Mouse (Mus musculus) right cerebral cortex, postnatal 14 days (tissue): ENCODE results near the gene Cpt1b.
"Not testable (repeated sequence)": the region's sequence is repeated elsewhere in the genome, so short reads cannot be mapped to it uniquely, and the experiment has no call there.

Experiments
- DNase-seq: peaks from one replicate; pipeline ENCODE4 v3.0.0; 2022

Cpt1b gene

DNA sequence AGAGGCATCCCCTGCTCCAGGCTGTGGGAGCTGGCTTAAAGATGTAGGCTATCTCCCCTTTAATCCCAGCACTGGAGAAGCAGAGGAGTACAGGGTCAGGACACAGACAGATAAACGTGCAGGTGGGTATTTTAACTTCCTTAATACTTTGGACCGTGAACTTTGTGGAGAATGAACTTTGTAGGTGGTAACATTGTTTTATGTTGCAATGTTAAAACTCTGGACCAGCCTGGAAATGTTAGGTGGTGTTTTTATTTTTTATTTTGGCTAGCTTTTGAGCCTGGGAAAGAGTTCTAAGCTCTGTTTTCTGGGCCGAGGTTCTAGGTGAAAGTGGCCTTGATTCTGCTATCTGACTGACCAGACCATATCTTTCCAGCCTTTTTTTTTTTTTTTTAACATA lies 5.6 kb upstream of the Cpt1b start:
- DNase-seq, result no peak

DNA sequence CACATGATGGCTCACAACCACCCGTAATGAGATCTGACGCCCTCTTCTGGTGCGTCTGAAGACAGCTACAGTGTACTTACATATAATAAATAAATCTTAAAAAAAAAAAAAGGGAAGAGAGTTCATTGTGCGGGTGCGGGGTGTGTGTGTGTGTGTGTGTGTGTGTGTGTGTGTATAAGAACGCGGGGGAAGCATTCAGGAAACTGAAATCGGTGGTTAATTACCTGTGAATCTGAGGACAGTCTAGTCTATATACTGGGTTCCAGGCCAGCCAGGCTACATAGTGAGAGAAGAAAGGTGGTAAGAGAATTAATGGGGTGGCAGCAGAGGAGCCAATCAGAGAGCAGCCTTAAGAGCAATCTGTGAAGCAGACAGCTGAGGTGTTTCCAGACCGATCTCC lies 5.1 kb upstream of the Cpt1b start:
- not testable (repeated sequence) for DNase-seq

DNA sequence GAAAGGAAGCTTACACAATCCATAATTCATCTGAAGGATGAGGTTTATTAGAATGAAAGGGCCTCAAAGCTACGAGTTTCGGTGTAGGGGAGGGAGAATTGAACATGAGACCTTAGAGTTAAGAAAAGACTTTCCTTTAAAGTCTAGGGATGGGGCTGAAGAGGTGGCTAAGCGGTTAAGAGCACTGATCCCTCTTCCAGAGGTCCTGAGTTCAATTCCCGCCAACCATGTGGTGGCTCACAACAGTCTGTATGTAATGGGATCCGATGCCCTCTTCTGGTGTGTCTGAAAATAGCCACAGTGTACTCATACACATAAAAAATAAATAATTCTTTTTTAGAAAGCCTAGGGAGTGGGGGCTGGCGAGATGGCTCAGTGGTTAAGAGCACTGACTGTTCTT lies 4.7 kb upstream of the Cpt1b start:
- no peak for DNase-seq

DNA sequence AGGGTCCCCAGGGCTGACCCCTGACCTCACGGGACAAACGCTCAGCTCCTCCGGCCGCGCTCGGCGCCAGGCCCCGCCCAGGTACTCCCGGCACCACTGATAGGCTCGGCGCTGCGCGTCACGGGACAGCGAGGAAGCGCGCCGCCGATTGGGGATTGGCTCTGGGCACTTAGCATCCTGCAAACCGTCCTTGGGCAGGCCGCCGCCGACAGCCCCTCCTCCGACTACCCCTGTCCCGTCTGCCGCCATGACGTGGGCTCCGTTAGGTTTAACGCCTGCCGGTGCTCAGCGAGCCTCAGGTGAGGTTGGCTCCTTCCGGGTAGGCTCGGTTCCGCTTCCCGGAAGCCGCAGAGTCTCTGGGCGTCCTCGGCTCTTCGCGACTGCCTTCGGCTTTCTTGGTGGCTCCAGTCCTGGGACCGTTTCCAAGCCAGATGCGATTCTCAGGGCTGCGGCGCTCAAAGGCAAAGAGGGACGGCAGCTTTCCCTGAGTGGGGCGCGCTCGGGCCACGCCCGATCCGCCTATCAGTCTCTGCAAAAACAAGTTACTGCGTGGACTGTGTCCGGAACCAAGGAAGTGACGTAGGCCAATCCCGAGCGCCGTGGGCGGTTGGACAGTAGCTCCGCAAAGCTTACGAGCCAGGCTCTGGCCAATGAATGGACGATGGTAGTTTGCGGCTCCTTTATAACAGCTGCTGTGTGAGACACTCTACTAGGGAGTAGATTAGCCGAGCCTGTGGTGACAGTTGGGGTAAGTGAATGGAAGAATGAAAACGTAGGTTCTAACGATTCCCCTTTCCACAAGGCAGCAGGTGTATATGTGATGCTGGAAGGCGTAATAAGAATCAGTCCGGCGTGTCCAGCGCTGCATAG lies 3.9 kb upstream of the Cpt1b start, which contains the start of the genes C730034F03Rik, Gm44502 and Chkb:
TSS of gene C730034F03Rik (plus strand) at position 238 of the 870 bp plus-strand sequence.
TSS of gene Gm44502 (minus strand) at position 345 of the 870 bp plus-strand sequence.
TSS of gene Chkb (minus strand) at position 557 of the 870 bp plus-strand sequence.
- peak; percentile 93 for DNase-seq

DNA sequence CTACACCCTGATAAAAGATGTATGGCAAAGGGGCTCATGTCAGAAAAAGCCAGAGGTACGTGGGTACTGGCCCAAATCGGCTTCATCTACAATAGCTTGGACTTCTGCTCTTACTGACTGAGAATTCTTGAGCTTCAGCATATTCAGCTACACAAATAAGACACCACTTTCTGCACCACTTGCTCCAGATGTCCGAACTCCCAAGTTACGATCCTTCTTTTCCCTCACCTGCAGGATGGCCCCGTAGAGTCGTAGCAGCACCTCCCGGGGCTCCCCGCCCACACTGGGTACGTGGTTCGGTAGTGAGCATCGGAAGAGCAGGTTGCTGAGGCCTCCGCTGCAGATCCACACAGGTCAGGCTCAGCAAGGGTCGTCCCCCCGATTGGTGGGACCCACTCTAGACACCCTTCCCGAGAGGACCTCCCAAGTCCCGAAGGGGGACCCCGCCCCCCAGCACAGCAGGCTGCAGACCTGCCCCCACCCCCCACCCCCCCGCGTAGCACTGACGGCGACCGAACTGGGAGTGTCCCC lies 3.2 kb upstream of the Cpt1b start:
- DNase-seq, result no peak

DNA sequence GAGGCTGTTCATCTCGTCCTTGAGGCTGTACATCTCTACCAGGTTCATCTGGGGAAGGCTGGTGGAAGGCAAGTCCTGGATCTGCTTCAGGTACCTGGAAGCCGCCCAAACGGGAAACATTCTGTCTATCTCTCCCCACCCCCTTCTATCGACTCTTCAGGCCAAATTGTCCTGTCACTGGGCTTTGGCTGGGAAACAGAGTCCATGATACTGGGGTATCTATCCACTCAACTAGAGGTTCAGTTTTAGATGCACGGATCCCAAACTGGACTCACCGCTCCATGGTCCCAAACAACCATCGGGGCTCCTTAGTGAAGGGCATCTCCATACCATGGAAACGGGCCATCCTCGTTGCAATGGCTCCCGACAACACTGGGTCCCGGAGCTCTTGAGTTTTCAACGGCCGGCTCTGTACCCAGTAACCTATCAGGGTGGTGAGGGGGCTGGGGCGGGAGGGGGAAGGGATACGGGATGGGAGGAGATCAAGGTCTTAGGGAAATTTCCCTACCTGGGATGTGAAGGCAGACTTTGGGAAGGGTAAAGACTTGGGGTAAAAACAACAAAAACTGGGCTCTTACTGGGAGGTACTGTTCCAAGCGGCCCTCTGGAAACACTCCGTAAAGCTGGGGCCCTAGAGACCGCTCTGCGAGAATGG lies 2.6 kb upstream of the Cpt1b start:
- DNase-seq, result no peak

DNA sequence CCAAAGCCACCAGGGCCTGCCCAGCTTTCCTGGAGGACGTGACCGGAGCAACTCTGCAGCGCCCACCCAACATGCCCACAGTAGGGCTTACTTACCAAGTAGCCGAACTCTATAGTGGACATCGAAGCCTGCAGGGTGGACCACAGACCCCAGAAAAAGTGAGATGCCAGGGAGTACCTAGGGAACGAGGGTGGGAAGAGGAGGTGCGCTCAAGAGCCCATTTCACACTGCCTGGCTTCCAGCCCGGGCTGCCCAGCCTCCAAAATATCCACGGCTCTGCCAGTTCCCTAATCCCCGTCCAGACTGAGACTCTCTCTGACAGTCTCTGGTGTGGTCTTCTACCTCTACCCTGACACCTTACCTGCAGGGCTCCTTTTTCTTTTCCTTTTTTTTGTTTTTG lies 1.1 kb upstream of the Cpt1b start:
- DNase-seq, result no peak

DNA sequence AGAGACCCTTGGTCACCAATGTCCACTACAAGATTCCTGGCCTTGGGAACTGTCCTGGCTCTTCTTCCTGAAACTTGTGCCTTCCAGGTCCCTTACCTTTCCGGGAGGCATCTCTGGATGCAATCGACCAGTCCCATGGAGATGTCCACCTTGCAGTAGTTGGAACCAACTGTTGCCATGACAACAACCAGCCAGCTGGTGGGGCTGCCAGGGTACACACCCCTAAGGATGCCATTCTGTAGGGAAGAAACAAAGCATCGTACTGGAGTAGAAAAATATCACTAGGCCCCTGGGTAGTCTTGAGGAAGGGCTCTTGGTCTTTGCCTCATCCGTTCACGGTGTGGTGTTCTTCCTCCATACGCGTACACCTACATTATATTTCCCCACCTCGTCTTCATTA lies 1.0 kb downstream of the Cpt1b start:
- no peak for DNase-seq

DNA sequence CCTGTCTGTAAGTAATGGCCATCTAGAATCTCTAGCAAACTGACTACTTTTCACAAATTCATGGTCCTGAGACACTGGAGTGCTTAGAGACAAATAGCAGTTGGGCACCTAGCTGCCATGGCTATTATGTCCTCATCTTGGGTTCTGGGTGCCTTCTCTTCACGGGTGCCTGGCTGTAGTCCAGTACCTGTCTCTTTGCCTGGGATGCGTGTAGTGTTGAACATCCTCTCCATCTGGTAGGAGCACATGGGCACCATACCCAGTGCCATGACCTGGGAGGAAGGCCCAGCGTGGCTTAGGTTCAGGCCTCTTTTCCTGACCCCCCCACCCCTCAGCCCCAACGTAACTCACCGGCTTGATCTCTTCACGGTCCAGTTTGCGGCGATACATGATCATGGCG lies 3.7 kb downstream of the Cpt1b start:
- DNase-seq, result no peak

DNA sequence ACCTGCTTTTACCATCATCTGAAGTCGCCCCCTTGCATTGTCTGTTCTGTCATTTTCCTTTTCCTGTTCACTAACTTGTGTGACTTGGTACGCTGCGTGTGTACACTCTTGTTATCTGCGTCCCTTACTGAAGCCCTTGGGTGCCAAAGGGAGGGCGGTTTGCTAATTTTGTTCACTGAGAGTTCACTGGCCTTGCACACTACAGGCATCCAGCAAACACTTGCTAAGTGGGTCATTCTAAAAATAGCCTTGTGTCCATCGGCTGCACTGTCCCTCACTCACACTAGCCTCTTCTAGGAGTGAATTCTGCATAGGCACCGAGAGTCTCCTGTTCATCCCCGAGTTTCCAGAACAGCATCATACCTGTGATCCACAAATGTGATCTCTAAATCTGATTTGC lies 10.4 kb downstream of the Cpt1b start:
- no peak for DNase-seq

DNA sequence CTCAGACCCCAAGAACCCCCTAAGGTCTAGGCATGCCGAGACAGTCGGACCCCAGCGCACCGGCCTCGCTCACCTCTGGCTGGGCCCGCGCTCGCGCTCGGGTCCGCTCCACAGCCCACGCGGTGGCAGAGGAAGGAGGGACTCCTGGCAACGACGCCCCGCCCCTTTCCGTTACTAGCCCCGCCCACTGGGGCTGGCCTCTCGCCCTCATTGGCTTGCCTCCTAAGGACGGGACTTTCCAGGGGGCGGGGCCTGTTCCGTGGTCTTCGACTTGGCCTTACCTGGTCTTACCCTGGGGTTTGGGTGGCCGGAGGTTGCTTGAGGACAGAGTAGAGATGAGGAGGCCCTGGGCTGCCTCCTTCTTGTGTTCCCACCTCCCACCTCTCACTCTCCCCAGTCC lies 15.5 kb downstream of the Cpt1b start, which contains the start of gene Syce3:
TSS of gene Syce3 (minus strand) at position 386 of the 400 bp plus-strand sequence.
- no peak for DNase-seq

DNA sequence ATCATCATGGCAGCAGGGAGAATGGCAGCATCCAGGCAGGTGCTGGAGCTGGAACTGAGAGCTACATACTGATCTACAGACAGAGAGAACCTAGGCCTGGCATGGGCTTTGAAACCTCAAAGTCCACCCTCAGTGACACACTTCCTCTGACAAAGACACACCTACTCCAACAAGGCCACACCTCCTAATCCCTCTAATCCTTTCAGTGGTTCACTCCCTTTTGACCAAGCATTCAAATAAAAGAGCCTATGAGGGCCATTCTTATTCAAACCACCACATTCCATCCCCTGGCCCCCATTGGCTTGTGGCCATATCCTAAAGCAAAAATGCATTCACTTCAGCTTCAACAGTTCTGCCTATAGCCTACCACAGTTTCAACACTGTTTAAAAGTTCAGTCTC lies 19.0 kb downstream of the Cpt1b start:
- DNase-seq, result no peak

DNA sequence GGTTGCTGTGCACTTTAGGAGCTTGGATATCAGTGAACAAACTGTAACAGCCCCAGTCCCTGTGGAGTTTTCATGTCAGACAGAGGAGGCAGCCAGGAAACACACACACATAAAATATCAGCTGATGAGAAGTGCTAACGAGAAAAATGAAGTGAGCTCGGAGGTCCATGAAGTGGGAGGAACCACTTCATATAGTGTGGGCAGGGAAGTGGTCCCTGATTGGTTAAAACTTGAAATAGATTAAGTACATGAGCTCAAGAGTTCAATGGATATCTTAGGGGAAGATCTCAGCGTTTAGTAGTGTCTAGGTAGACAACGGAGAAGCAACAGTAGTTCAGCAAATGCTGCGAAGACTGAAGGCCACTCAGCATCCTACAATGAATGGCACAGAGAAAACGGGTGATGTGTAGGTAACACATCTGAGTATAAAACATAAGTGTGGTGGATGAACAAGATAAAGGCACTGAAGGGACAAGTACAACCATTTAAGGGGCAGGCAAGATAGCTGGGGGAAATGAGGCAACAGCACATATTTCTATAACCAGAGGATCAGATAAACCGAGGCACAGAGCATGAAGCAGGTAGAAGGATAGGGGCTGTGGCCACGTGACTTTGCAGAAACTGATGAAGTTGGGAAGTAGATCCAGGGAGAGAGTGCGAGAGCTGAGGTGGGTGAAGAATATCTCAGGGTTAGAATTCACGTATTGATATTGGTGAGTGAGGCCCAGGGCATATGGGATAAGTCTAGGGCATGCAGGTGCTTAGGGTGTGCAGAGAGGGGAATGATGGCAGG lies 20.6 kb downstream of the Cpt1b start:
- no peak for DNase-seq

DNA sequence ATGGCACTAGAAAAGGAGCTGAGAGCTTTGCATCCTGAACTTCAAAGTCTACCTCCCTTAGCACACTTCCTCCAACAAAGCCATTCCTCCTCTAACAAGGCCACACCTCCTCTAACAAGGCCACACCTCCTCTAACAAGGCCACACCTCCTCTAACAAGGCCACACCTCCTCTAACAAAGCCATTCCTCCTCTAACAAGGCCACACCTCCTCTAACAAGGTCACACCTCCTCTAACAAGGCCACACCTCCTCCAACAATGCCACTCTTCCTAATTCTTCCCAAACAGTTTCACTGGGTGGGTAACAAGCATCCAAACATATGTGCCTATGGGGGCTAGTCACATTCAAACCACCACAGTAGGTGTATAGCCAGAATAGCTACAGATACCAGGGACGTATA lies 23.2 kb downstream of the Cpt1b start:
- no peak for DNase-seq

DNA sequence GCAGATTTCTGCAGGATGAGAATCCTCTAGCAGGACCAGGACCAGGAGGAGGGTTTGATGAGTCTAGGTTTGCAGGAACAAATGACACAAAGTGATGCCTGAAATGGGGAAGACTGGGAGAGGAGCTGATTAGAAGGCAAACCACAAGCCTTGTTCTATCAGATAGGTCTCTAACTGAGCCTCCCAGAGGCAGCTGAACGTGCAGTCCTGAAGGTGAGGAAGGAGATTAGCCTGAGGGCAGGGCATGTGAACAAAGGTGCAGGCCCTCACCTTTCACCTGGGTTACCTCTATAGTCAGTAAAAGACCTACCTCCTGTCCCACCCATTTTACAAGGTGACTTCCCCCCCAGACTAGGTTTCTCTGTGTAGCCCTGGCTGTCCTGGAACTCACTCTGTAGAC lies 25.9 kb downstream of the Cpt1b start:
- DNase-seq, result no peak

DNA sequence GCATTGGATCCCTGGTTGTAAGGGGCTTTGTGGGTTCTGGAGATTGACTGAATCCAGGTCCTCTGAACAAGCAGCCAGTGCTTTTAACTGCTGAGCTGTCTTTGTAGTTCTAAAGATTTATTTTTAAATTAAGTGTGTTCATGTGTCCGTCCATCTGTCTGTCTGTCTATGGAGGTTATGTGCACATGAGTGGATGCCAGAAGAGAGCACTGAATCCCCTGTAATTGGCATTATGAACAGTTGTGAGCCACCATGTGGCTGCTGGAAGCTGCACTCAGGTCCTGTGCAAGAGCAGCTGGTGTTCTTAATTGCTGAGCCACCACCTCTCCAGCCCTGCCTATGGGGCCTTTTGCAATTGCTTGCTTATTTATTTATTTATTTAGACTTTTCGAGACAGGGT lies 27.5 kb downstream of the Cpt1b start:
- no peak for DNase-seq

DNA sequence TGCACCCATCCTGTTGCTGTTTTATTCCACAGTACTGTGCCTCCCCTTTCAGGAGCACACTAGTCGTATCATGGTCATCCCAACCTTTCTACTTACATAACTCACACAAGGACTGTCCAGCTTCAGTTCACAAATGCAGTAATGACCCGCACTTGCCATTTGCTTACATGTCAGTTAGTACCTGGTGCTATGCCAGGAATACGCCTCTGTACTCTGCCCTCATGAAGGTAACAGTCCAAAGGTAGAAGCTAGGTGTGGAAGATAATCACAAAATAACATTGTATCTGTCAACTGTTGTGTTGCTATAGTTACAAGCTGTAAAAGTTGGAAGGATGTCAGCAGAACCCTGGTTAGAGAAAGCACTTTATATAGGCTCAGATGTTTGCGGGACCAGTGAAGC lies 28.8 kb downstream of the Cpt1b start:
- no peak for DNase-seq

DNA sequence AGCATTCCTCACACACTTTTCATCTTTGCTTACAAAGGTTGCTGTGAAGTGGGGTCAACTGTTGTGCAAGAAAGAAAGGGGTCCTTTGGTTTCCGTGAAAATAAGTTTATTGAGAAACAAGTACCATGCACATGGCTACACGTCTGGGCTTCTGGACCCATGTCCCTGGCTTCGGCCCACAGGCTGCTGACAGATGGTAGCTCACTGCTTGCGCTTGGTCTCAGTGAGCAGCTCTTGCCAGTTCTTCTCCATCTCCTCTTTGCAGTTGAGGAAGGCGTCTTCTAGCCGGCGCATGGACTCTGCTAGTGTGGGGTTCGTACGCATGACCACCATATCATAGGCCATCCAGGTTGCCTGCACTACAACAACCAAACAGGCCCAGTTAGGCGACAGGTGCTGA lies 35.6 kb downstream of the Cpt1b start:
- DNase-seq, result no peak

DNA sequence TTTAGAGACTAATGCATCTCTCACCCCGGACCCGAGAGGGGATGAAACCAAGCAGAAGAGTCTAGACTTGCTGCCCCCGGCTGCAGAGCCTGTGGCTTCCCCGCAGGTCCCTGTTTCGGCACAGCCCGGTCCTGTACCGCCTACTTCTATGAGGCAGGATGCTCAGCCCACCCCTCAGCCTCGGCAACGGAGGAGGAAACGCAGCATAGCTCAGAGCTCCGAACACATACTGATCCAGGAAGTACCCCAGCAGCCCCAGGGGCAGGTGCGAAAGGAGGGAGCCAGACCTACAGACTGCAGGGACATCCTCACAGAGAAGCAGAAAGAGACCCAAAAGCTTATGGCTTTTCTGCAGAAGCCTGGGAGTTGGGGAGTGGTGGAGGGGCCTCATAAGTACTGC lies 38.5 kb downstream of the Cpt1b start:
- no peak for DNase-seq

DNA sequence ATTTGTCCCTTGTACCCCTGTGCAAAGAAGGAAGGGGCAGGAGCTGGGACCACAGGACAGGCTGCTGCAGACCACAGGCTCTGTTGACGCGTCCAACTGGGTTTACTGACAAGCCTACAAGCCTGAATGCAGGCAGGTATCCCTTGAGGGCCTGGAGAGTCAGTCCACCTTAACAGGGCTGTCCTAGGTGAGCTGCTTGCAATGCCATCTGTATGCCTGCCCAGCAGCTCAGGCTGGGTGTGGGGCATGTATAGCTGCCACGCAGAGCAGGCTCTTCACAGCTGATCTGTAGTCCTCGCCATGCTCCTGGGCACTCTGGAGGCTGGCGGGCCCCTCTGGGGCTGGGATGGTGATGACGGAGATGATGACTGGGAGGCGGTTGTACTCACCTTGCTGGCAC lies 41.0 kb downstream of the Cpt1b start, which contains the start of gene Klhdc7b:
TSS of gene Klhdc7b (plus strand) at position 301 of the 400 bp plus-strand sequence.
- no peak for DNase-seq

DNA sequence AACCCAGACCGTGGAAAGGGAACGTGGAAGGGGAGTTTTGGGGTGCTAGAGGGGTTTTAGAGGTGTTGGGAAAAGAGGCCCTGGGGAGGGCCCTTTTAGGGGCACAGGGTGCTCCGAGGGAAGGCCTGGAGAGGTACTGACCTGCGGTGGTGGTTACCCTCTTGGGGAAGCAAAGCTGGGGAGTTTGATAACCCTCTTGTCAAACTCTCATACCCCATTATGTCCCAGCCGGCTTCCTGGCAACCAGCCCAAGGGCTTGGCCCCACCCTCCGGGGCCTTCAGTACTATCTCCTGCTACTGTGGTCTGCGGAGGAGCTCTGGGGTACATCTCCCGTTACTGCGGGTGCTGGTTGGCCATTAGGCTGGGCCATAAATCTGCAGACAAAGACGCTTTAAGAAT lies 46.2 kb downstream of the Cpt1b start:
- no peak for DNase-seq

DNA sequence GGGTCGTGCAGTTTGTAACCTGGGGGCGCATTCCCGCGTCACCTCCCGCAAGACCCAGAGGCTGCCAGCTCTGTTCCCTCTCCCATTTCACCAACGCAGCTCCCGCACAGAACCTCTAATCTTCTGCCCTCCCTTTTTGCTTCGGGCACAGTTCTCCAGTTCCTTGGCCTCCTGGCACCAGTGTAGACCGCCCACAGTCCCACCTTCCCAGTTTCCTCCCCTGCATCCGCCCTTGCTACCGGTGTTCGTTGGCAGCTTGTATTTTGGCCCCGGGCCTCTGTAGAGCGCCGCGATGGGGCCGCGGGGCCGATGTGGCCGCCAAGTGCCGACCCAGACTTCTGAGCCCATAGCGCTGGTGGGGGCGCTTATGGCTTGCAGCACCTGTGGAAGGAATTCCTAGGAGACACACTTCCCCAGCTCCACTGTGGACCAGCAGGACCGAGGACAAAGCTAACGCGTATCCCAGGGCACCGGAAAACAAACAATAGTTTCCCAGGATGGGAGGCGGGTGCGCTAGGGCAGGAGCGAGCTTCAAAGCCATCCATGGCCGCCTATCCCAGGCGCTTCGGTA lies 46.7 kb downstream of the Cpt1b start, which contains the start of gene Odf3b:
TSS of gene Odf3b (minus strand) at position 452 of the 571 bp plus-strand sequence.
- no peak for DNase-seq
